In genomic region chr12:75814551-75814950, GRCm38 (mm10) we compare ENCODE assay signal across 19 mouse cellular contexts. TPM values are rescaled to one million over a fixed set of nuclear protein-coding genes. Genes with fewer than 3 reads are reported as not detected.
DNase-seq lines count a peak whose midpoint lies in the region; ATAC-seq lines count a peak whose summit lies in the region.
"Had no signal": no experiment of that assay in that cellular context is flagged by ENCODE, and none has a peak within 500 bp of the region (broad histone marks: within the 10 kb centered on the region; RNA-seq: fewer than 3 reads in every experiment).

No protein-coding gene starts in this region.

- H3K9ac ChIP-seq in heart, embryonic 12.5 days: no peak overlapping the region
- H3K9ac ChIP-seq: embryonic facial prominence, embryonic 12.5 days; forebrain, embryonic 13.5 days; forebrain, embryonic 15.5 days; forebrain, postnatal 0 days had no signal

- H3K36me3 ChIP-seq in heart, embryonic 10.5 days: no peaks in the 10 kb centered on the region
- no peaks in the 10 kb centered on the region for H3K36me3 ChIP-seq in heart, embryonic 12.5 days
- H3K36me3 ChIP-seq: embryonic facial prominence, embryonic 10.5 days; embryonic facial prominence, embryonic 12.5 days; forebrain, embryonic 15.5 days had no signal

- H3K27me3 ChIP-seq in heart, embryonic 10.5 days (ENCODE audit: insufficient read depth, poor library complexity, severe bottlenecking): no peaks in the 10 kb centered on the region
- H3K27me3 ChIP-seq in heart, embryonic 12.5 days (replicated peaks): no peaks in the 10 kb centered on the region
- H3K27me3 ChIP-seq: embryonic facial prominence, embryonic 12.5 days; forebrain, embryonic 13.5 days; forebrain, embryonic 15.5 days had no signal

- H3K4me2 ChIP-seq in heart, embryonic 12.5 days: no peak overlapping the region
- H3K4me2 ChIP-seq: embryonic facial prominence, embryonic 12.5 days; forebrain, embryonic 13.5 days; forebrain, embryonic 15.5 days had no signal

- 55% methylated on average over 6 of the region's 6 CpGs for WGBS in heart, embryonic 10.5 days
- WGBS in heart, embryonic 12.5 days: 59% methylated on average over 6 of the region's 6 CpGs

- H3K4me3 ChIP-seq in heart, embryonic 10.5 days: no peak overlapping the region
- H3K4me3 ChIP-seq in heart, embryonic 12.5 days: no peak overlapping the region
- no peak overlapping the region for H3K4me3 ChIP-seq in brown adipose tissue, adult 24 weeks (ENCODE audit: insufficient read depth, low read depth, low read length)
- H3K4me3 ChIP-seq: embryonic facial prominence, embryonic 10.5 days; embryonic facial prominence, embryonic 12.5 days; forebrain, embryonic 13.5 days; forebrain, embryonic 15.5 days had no signal

- ATAC-seq in heart, embryonic 12.5 days (ENCODE audit: insufficient number of reproducible peaks, low FRiP score): no peak
- ATAC-seq: forebrain, embryonic 13.5 days; forebrain, embryonic 15.5 days; forebrain, postnatal 0 days had no signal

- no peaks in the 10 kb centered on the region for H3K9me3 ChIP-seq in heart, embryonic 10.5 days
- H3K9me3 ChIP-seq in heart, embryonic 12.5 days (replicated peaks): no peaks in the 10 kb centered on the region; the same call in 1 of the 2 replicates
- H3K9me3 ChIP-seq: embryonic facial prominence, embryonic 10.5 days; embryonic facial prominence, embryonic 12.5 days; forebrain, embryonic 13.5 days; forebrain, embryonic 15.5 days had no signal

- H3K4me1 ChIP-seq in heart, embryonic 10.5 days: peaks cover 8% of the 10 kb centered on the region
- peaks cover 10% of the 10 kb centered on the region for H3K4me1 ChIP-seq in heart, embryonic 12.5 days (replicated peaks)
- peaks cover 6% of the 10 kb centered on the region for H3K4me1 ChIP-seq in brown adipose tissue, adult 24 weeks (ENCODE audit: control insufficient read depth, insufficient read depth, insufficient read length, low read length)

- H3K27ac ChIP-seq in heart, embryonic 10.5 days: no peak overlapping the region
- no peak overlapping the region for H3K27ac ChIP-seq in heart, embryonic 12.5 days (ENCODE audit: poor library complexity, severe bottlenecking)
- peak overlapping the region; percentile 41; the same call in 1 of the 2 replicates for H3K27ac ChIP-seq in brown adipose tissue, adult 24 weeks (replicated peaks; ENCODE audit: low read depth, low read length)
- H3K27ac ChIP-seq: embryonic facial prominence, embryonic 10.5 days; embryonic facial prominence, embryonic 12.5 days; forebrain, embryonic 13.5 days; forebrain, embryonic 15.5 days had no signal

- DNase-seq in heart, adult 11 months: peak; percentile 96
- no peak for DNase-seq in heart, embryonic 10.5 days (ENCODE audit: low spot score)
- DNase-seq in heart, adult 8-10 months (ENCODE audit: low spot score): peak; percentile 36
- DNase-seq in right cerebral cortex, adult 18-20 months: no peak
- DNase-seq: adrenal gland, postnatal 10 days; adrenal gland, postnatal 25 days; B cell, adult 2 months; cerebellum, adult 11-12 months; cerebellum, adult 2 months; cerebellum, adult 9-10 months; cerebellum, postnatal 10 days; cerebellum, postnatal 25 days; forebrain, postnatal 0 days had no signal

RNA-seq across cellular contexts. Expression of gene Syne2, which starts 3.4 kb away (rescaled TPM):
- 62.4 and 67.6 TPM in 2 replicates for polyA plus RNA-seq in heart, embryonic 10.5 days (2016; fragmentation: Nextera tagmentation; extraction: Ambion mirVana)
- 10 to 100 TPM; 32.6 to 39.6 (median 36.4) TPM for total RNA-seq in heart, adult 8-10 months (2022)
- 63.7 and 65.4 TPM in 2 replicates for polyA plus RNA-seq in heart, embryonic 12.5 days (2016; fragmentation: Nextera tagmentation; extraction: Ambion mirVana)
- polyA plus RNA-seq in brown adipose tissue, adult 24 weeks (2012; ENCODE audit: insufficient read depth, insufficient read length, missing spikeins): 19.7 and 22.0 TPM in 2 replicates

Comparison
In these comparisons a context has a peak if more than half of its experiments do, and no peak if none do; other contexts are left out.
1. DNase-seq: peak in heart, adult 11 months (single experiment) and heart, adult 8-10 months (single experiment); none in heart, embryonic 10.5 days (single experiment) and right cerebral cortex, adult 18-20 months (single experiment).